Mouse (Mus musculus): ENCODE measurements around the gene Slc41a2. TPM values are rescaled to one million over a fixed set of nuclear protein-coding genes. Genes with fewer than 3 reads are reported as not detected.

Gene Slc41a2
- polyA plus RNA-seq, 1 experiment from 2014 or later: 2.6 TPM

GRCm38 (mm10) chr10:83210122-83210521, 127.6 kb downstream of the Slc41a2 start:
- Histone ChIP-seq H3K4me1 (no peaks in the 10 kb centered on the region), H3K4me3 (no peak overlapping the region), H3K27ac (no peak overlapping the region), H3K9ac (no peak overlapping the region), H3K4me2 (replicated peaks) (no peak overlapping the region), H3K36me3 (no peaks in the 10 kb centered on the region), H3K9me3 (no peaks in the 10 kb centered on the region), H3K27me3 (replicated peaks) (no peaks in the 10 kb centered on the region)
- WGBS: 51% methylated on average over 16 of the region's 16 CpGs
- ATAC-seq (ENCODE audit: low FRiP score, low read depth): no peak

- ATAC-seq (ENCODE audit: low FRiP score, low read depth): no peak
- WGBS: 86% methylated on average over 12 of the region's 12 CpGs
Observed at GRCm38 (mm10) chr10:83209388-83209787, 128.3 kb downstream of the Slc41a2 start.

GRCm38 (mm10) chr10:83208436-83208835, 129.2 kb downstream of the Slc41a2 start:
- H3K9me3 ChIP-seq: no peaks in the 10 kb centered on the region
- no peak overlapping the region for H3K4me3 ChIP-seq
- no peaks in the 10 kb centered on the region for H3K4me1 ChIP-seq
- no peak overlapping the region for H3K4me2 ChIP-seq (replicated peaks)
- 90% methylated on average over 7 of the region's 7 CpGs for WGBS
- no peaks in the 10 kb centered on the region for H3K27me3 ChIP-seq (replicated peaks)
- H3K9ac ChIP-seq: no peak overlapping the region
- no peak overlapping the region for H3K27ac ChIP-seq
- no peaks in the 10 kb centered on the region for H3K36me3 ChIP-seq
- ATAC-seq (ENCODE audit: low FRiP score, low read depth): no peak

More at GRCm38 (mm10) chr10:83209388-83209787, 128.3 kb downstream of the Slc41a2 start:
- no peaks in the 10 kb centered on the region for H3K36me3 ChIP-seq
- no peaks in the 10 kb centered on the region for H3K27me3 ChIP-seq (replicated peaks)
- H3K9me3 ChIP-seq: no peaks in the 10 kb centered on the region
- no peak overlapping the region for H3K27ac ChIP-seq
- no peak overlapping the region for H3K4me2 ChIP-seq (replicated peaks)
- no peak overlapping the region for H3K4me3 ChIP-seq
- no peak overlapping the region for H3K9ac ChIP-seq
- no peaks in the 10 kb centered on the region for H3K4me1 ChIP-seq

GRCm38 (mm10) chr10:83202906-83203702, 134.6 kb downstream of the Slc41a2 start:
- Histone ChIP-seq H3K36me3 (no peaks in the 10 kb centered on the region), H3K4me3 (no peak overlapping the region), H3K9me3 (no peaks in the 10 kb centered on the region), H3K27me3 (replicated peaks) (no peaks in the 10 kb centered on the region), H3K27ac (no peak overlapping the region), H3K4me1 (no peaks in the 10 kb centered on the region), H3K4me2 (replicated peaks) (no peak overlapping the region), H3K9ac (no peak overlapping the region)
- ATAC-seq (ENCODE audit: low FRiP score, low read depth): no peak
- WGBS: 89% methylated on average over 14 of the region's 14 CpGs

GRCm38 (mm10) chr10:83201525-83201924, 136.2 kb downstream of the Slc41a2 start:
- H3K9ac ChIP-seq: no peak overlapping the region
- WGBS: 80% methylated on average over 7 of the region's 7 CpGs

GRCm38 (mm10) chr10:83199290-83199689, 138.4 kb downstream of the Slc41a2 start:
- no peak for ATAC-seq (ENCODE audit: low FRiP score, low read depth)
- H3K36me3 ChIP-seq: no peaks in the 10 kb centered on the region
- H3K4me2 ChIP-seq (replicated peaks): no peak overlapping the region
- H3K27ac ChIP-seq: no peak overlapping the region
- no peak overlapping the region for H3K9ac ChIP-seq
- H3K4me3 ChIP-seq: no peak overlapping the region
- WGBS: 81% methylated on average over 9 of the region's 9 CpGs
- no peaks in the 10 kb centered on the region for H3K4me1 ChIP-seq
- no peaks in the 10 kb centered on the region for H3K27me3 ChIP-seq (replicated peaks)
- H3K9me3 ChIP-seq: no peaks in the 10 kb centered on the region

More at GRCm38 (mm10) chr10:83201525-83201924, 136.2 kb downstream of the Slc41a2 start:
- H3K27me3 ChIP-seq (replicated peaks): no peaks in the 10 kb centered on the region
- no peak overlapping the region for H3K4me3 ChIP-seq
- no peak overlapping the region for H3K4me2 ChIP-seq (replicated peaks)
- H3K27ac ChIP-seq: no peak overlapping the region
- no peaks in the 10 kb centered on the region for H3K9me3 ChIP-seq
- no peaks in the 10 kb centered on the region for H3K4me1 ChIP-seq
- ATAC-seq (ENCODE audit: low FRiP score, low read depth): no peak
- no peaks in the 10 kb centered on the region for H3K36me3 ChIP-seq

- no peaks in the 10 kb centered on the region for H3K9me3 ChIP-seq
- no peak for ATAC-seq (ENCODE audit: low FRiP score, low read depth)
- H3K27ac ChIP-seq: no peak overlapping the region
- no peak overlapping the region for H3K4me3 ChIP-seq
- WGBS: 92% methylated on average over 5 of the region's 5 CpGs
- H3K27me3 ChIP-seq (replicated peaks): no peaks in the 10 kb centered on the region
- H3K4me1 ChIP-seq: no peaks in the 10 kb centered on the region
- no peak overlapping the region for H3K4me2 ChIP-seq (replicated peaks)
- no peak overlapping the region for H3K9ac ChIP-seq
- H3K36me3 ChIP-seq: no peaks in the 10 kb centered on the region
Observed at GRCm38 (mm10) chr10:83198692-83199091, 139.0 kb downstream of the Slc41a2 start.

- ATAC-seq (ENCODE audit: low FRiP score, low read depth): no peak
Observed at GRCm38 (mm10) chr10:83197690-83198336, 139.9 kb downstream of the Slc41a2 start.

GRCm38 (mm10) chr10:83191982-83192381, 145.7 kb downstream of the Slc41a2 start:
- Histone ChIP-seq H3K4me1 (no peaks in the 10 kb centered on the region), H3K4me2 (replicated peaks) (no peak overlapping the region), H3K9me3 (no peaks in the 10 kb centered on the region), H3K36me3 (peaks cover 9% of the 10 kb centered on the region), H3K4me3 (no peak overlapping the region), H3K27ac (no peak overlapping the region), H3K27me3 (replicated peaks) (no peaks in the 10 kb centered on the region), H3K9ac (no peak overlapping the region)
- WGBS: 47% methylated on average over 6 of the region's 6 CpGs
- ATAC-seq (ENCODE audit: low FRiP score, low read depth): 0 out of 2 replicates have a peak, but pooled peaks have one; percentile 48

More at GRCm38 (mm10) chr10:83197690-83198336, 139.9 kb downstream of the Slc41a2 start:
- WGBS: 49% methylated on average over 11 of the region's 11 CpGs
- no peaks in the 10 kb centered on the region for H3K9me3 ChIP-seq
- no peak overlapping the region for H3K27ac ChIP-seq
- no peak overlapping the region for H3K4me2 ChIP-seq (replicated peaks)
- H3K9ac ChIP-seq: no peak overlapping the region
- no peak overlapping the region for H3K4me3 ChIP-seq
- no peaks in the 10 kb centered on the region for H3K36me3 ChIP-seq
- H3K27me3 ChIP-seq (replicated peaks): no peaks in the 10 kb centered on the region
- no peaks in the 10 kb centered on the region for H3K4me1 ChIP-seq

- no peak overlapping the region for H3K4me3 ChIP-seq
- no peak for ATAC-seq (ENCODE audit: low FRiP score, low read depth)
- no peak overlapping the region for H3K9ac ChIP-seq
- no peaks in the 10 kb centered on the region for H3K27me3 ChIP-seq (replicated peaks)
- peaks cover 9% of the 10 kb centered on the region for H3K36me3 ChIP-seq
- no peaks in the 10 kb centered on the region for H3K9me3 ChIP-seq
- no peak overlapping the region for H3K27ac ChIP-seq
- no peak overlapping the region for H3K4me2 ChIP-seq (replicated peaks)
- H3K4me1 ChIP-seq: no peaks in the 10 kb centered on the region
- 95% methylated on average over 17 of the region's 17 CpGs for WGBS
Observed at GRCm38 (mm10) chr10:83191476-83191875, 146.2 kb downstream of the Slc41a2 start.

- Histone ChIP-seq H3K4me1 (peaks cover 8% of the 10 kb centered on the region), H3K9me3 (no peaks in the 10 kb centered on the region), H3K27me3 (replicated peaks) (no peaks in the 10 kb centered on the region), H3K9ac (no peak overlapping the region), H3K4me3 (no peak overlapping the region), H3K27ac (no peak overlapping the region), H3K4me2 (replicated peaks) (no peak overlapping the region), H3K36me3 (peaks cover 9% of the 10 kb centered on the region)
- no peak for ATAC-seq (ENCODE audit: low FRiP score, low read depth)
- WGBS: 98% methylated on average over 5 of the region's 5 CpGs
Observed at GRCm38 (mm10) chr10:83189071-83189470, 148.6 kb downstream of the Slc41a2 start.

- Histone ChIP-seq H3K4me1 (peaks cover 14% of the 10 kb centered on the region), H3K9ac (no peak overlapping the region), H3K36me3 (peaks cover 9% of the 10 kb centered on the region), H3K4me3 (no peak overlapping the region), H3K9me3 (no peaks in the 10 kb centered on the region), H3K4me2 (replicated peaks) (no peak overlapping the region), H3K27ac (no peak overlapping the region), H3K27me3 (replicated peaks) (no peaks in the 10 kb centered on the region)
- no peak for ATAC-seq (ENCODE audit: low FRiP score, low read depth)
- 92% methylated on average over 5 of the region's 5 CpGs for WGBS
Observed at GRCm38 (mm10) chr10:83186984-83187383, 150.7 kb downstream of the Slc41a2 start.

Data from neural tube, embryonic 12.5 days (tissue).